Mouse (Mus musculus): Measurements from ENCODE around the gene Ccdc47. TPM values are rescaled to one million over a fixed set of nuclear protein-coding genes. Genes with fewer than 3 reads are reported as not detected.

Gene Ccdc47
- polyA plus RNA-seq, 1 experiment, result 119 TPM

GRCm38 (mm10) chr11:106194155-106194541 lies 22.0 kb downstream of the Ccdc47 start:
- peak overlapping the region; percentile 47 for H3K27ac ChIP-seq (ENCODE audit: insufficient read depth, low read length)

GRCm38 (mm10) chr11:106193371-106194154 lies 22.6 kb downstream of the Ccdc47 start:
- H3K9me3 ChIP-seq (replicated peaks; ENCODE audit: control insufficient read depth, insufficient read depth, low read length, poor library complexity, severe bottlenecking), result no peaks in the 10 kb centered on the region
- H3K9ac ChIP-seq (ENCODE audit: low read depth, poor library complexity, severe bottlenecking), result peak overlapping the region; percentile 86
- 0 out of 2 replicates have a peak, but pooled peaks cover 5% of the 10 kb centered on the region for H3K36me3 ChIP-seq (ENCODE audit: control insufficient read depth, insufficient read depth, low read length, poor library complexity, severe bottlenecking)
- no peak for TF ChIP-seq EP300 (IDR thresholded peaks at IDR 0.05; ENCODE audit: insufficient read depth, low read depth, low read length)
- no peak for TF ChIP-seq CTCF (IDR thresholded peaks at IDR 0.05; ENCODE audit: low read depth, low read length)
- TF ChIP-seq POLR2A (IDR thresholded peaks at IDR 0.05; ENCODE audit: insufficient read depth, low read length), result peak; percentile 73
- H3K4me3 ChIP-seq (ENCODE audit: low read depth, low read length), result peak overlapping the region; percentile 95
- H3K27ac ChIP-seq (ENCODE audit: insufficient read depth, low read length), result peak overlapping the region; percentile 47
- no peaks in the 10 kb centered on the region for H3K4me1 ChIP-seq (ENCODE audit: control insufficient read depth, insufficient read depth, low read length)
- H3K27me3 ChIP-seq (ENCODE audit: control insufficient read depth, insufficient read depth, low read length, poor library complexity, severe bottlenecking), result no peaks in the 10 kb centered on the region

More at GRCm38 (mm10) chr11:106194155-106194541, 22.0 kb downstream of the Ccdc47 start:
- TF ChIP-seq POLR2A (IDR thresholded peaks at IDR 0.05; ENCODE audit: insufficient read depth, low read length), result no peak
- no peak for TF ChIP-seq EP300 (IDR thresholded peaks at IDR 0.05; ENCODE audit: insufficient read depth, low read depth, low read length)
- TF ChIP-seq CTCF (IDR thresholded peaks at IDR 0.05; ENCODE audit: low read depth, low read length), result no peak
- Histone ChIP-seq H3K4me3 (ENCODE audit: low read depth, low read length) (peak overlapping the region; percentile 93), H3K4me1 (ENCODE audit: control insufficient read depth, insufficient read depth, low read length) (no peaks in the 10 kb centered on the region), H3K9me3 (replicated peaks; ENCODE audit: control insufficient read depth, insufficient read depth, low read length, poor library complexity, severe bottlenecking) (no peaks in the 10 kb centered on the region), H3K9ac (ENCODE audit: low read depth, poor library complexity, severe bottlenecking) (peak overlapping the region; percentile 67), H3K36me3 (ENCODE audit: control insufficient read depth, insufficient read depth, low read length, poor library complexity, severe bottlenecking) (0 out of 2 replicates have a peak, but pooled peaks cover 6% of the 10 kb centered on the region), H3K27me3 (ENCODE audit: control insufficient read depth, insufficient read depth, low read length, poor library complexity, severe bottlenecking) (no peaks in the 10 kb centered on the region)

GRCm38 (mm10) chr11:106192657-106193370 lies 23.3 kb downstream of the Ccdc47 start:
- Histone ChIP-seq H3K9ac (ENCODE audit: low read depth, poor library complexity, severe bottlenecking) (peak overlapping the region; percentile 86), H3K27ac (ENCODE audit: insufficient read depth, low read length) (0 out of 2 replicates have a peak overlapping the region, but pooled peaks have one; percentile 28), H3K27me3 (ENCODE audit: control insufficient read depth, insufficient read depth, low read length, poor library complexity, severe bottlenecking) (no peaks in the 10 kb centered on the region), H3K4me3 (ENCODE audit: low read depth, low read length) (peak overlapping the region; percentile 95), H3K4me1 (ENCODE audit: control insufficient read depth, insufficient read depth, low read length) (no peaks in the 10 kb centered on the region), H3K36me3 (ENCODE audit: control insufficient read depth, insufficient read depth, low read length, poor library complexity, severe bottlenecking) (no peaks in the 10 kb centered on the region), H3K9me3 (replicated peaks; ENCODE audit: control insufficient read depth, insufficient read depth, low read length, poor library complexity, severe bottlenecking) (no peaks in the 10 kb centered on the region)
- no peak for TF ChIP-seq CTCF (IDR thresholded peaks at IDR 0.05; ENCODE audit: low read depth, low read length)
- no peak for TF ChIP-seq EP300 (IDR thresholded peaks at IDR 0.05; ENCODE audit: insufficient read depth, low read depth, low read length)
- no peak for TF ChIP-seq POLR2A (IDR thresholded peaks at IDR 0.05; ENCODE audit: insufficient read depth, low read length)

GRCm38 (mm10) chr11:106192241-106192640 lies 23.9 kb downstream of the Ccdc47 start:
- no peaks in the 10 kb centered on the region for H3K27me3 ChIP-seq (ENCODE audit: control insufficient read depth, insufficient read depth, low read length, poor library complexity, severe bottlenecking)
- H3K9me3 ChIP-seq (replicated peaks; ENCODE audit: control insufficient read depth, insufficient read depth, low read length, poor library complexity, severe bottlenecking), result no peaks in the 10 kb centered on the region
- no peak overlapping the region for H3K4me3 ChIP-seq (ENCODE audit: low read depth, low read length)
- H3K27ac ChIP-seq (ENCODE audit: insufficient read depth, low read length), result no peak overlapping the region
- no peaks in the 10 kb centered on the region for H3K36me3 ChIP-seq (ENCODE audit: control insufficient read depth, insufficient read depth, low read length, poor library complexity, severe bottlenecking)
- no peaks in the 10 kb centered on the region for H3K4me1 ChIP-seq (ENCODE audit: control insufficient read depth, insufficient read depth, low read length)
- TF ChIP-seq EP300 (IDR thresholded peaks at IDR 0.05; ENCODE audit: insufficient read depth, low read depth, low read length) (no peak), POLR2A (IDR thresholded peaks at IDR 0.05; ENCODE audit: insufficient read depth, low read length) (no peak), CTCF (IDR thresholded peaks at IDR 0.05; ENCODE audit: low read depth, low read length) (no peak)
- peak overlapping the region; percentile 86 for H3K9ac ChIP-seq (ENCODE audit: low read depth, poor library complexity, severe bottlenecking)

- TF ChIP-seq CTCF (IDR thresholded peaks at IDR 0.05; ENCODE audit: low read depth, low read length) (no peak), POLR2A (IDR thresholded peaks at IDR 0.05; ENCODE audit: insufficient read depth, low read length) (no peak), EP300 (IDR thresholded peaks at IDR 0.05; ENCODE audit: insufficient read depth, low read depth, low read length) (no peak)
These were observed 24.4 kb downstream of the Ccdc47 start for GRCm38 (mm10) chr11:106191716-106192115.

More at GRCm38 (mm10) chr11:106191716-106192115, 24.4 kb downstream of the Ccdc47 start:
- Histone ChIP-seq H3K27ac (ENCODE audit: insufficient read depth, low read length) (no peak overlapping the region), H3K9ac (ENCODE audit: low read depth, poor library complexity, severe bottlenecking) (no peak overlapping the region), H3K9me3 (replicated peaks; ENCODE audit: control insufficient read depth, insufficient read depth, low read length, poor library complexity, severe bottlenecking) (no peaks in the 10 kb centered on the region), H3K4me3 (ENCODE audit: low read depth, low read length) (no peak overlapping the region), H3K27me3 (ENCODE audit: control insufficient read depth, insufficient read depth, low read length, poor library complexity, severe bottlenecking) (no peaks in the 10 kb centered on the region), H3K4me1 (ENCODE audit: control insufficient read depth, insufficient read depth, low read length) (no peaks in the 10 kb centered on the region), H3K36me3 (ENCODE audit: control insufficient read depth, insufficient read depth, low read length, poor library complexity, severe bottlenecking) (no peaks in the 10 kb centered on the region)
